Mouse (Mus musculus) megakaryocyte progenitor cell, adult 5-6 weeks (primary cell): Measurements from ENCODE around the gene Washc2. TPM values are rescaled to one million over a fixed set of nuclear protein-coding genes. Genes with fewer than 3 reads are reported as not detected.
"Not testable (repeated sequence)": the region's sequence is repeated elsewhere in the genome, so short reads cannot be mapped to it uniquely, and the experiment has no call there.

Source experiments
- ATAC-seq: replicated peaks from 2 replicates; pipeline ENCODE4 v1.8.0; 2016; ENCODE audit warnings: mild to moderate bottlenecking, moderate TSS enrichment, inconsistent platforms; ENCODE audit not compliant: poor library complexity
- total RNA-seq, 2 experiments: library from RNA; stranded (forward) in 1 of 2; stranded (reverse) in 1 of 2; fragments of 157-497, 149-512 nt in 1 of 2; fragments of 200-1000 nt in 1 of 2; gene quantifications; 2 replicates each; pipeline versions ENCODE4 v1.2.3 to v1.2.4; 2015 to 2017

Washc2 gene
- total RNA-seq (2015) (30.8 and 39.0 TPM in 2 replicates), total RNA-seq (2017) (47.5 and 57.1 TPM in 2 replicates)

DNA sequence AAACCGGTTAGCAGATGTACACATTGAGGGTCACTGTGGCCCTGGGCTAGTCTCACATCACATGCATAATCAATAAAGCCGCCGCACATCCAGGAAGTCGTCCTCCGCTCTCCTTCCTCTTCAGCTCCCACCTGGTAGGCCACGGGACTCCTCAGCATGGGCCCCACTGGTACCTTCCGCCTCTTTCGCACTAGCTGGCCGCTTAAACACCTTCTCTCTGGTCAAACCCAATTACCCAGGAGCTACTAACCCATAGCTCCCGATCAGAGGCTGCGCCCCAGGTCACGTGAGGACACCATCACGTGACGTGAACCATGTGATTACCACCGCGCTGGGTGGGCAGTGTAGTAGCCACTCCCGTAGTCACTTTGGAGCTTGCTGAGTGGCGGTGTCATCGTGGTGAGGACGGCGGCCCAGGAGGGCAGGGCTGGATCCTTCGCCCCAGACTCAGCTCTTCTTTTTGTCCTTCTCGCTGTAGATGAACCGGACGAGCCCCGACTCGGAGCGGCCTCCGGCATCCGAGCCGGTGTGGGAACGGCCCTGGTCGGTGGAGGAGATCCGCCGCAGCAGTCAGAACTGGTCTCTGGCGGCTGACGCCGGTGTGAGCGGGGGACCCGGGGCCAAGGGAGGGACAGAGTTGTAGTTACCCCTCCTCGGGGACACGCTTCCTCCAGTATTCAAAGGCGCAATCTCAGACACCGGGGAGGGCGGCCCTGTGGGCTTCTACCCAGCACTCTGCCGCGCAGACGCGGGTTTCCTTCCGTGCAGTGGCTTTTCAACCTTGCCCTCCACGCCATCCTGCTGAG, at the start of gene Washc2:
TSS of gene Washc2 (plus strand) at position 310 of the 806 bp plus-strand sequence.
- peak; percentile 89 for ATAC-seq

DNA sequence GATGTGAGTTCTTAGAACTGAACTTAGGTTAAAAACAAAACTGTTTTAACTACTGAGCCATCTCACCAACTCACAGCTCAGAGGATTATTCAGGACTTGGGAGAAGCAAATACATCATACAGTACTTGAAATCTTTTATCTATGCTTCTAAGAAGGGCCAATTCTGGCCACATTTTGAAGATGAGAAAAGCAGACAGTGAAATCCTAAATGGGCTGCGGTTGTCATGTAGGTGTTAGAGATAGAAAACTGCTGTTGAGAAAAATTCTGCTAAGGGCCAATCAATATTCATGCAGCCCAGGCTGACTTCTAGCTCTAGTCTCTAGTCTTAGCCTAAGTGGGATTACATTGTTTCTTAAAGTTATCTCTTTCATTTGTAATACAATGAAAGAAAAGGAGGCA, 41.5 kb upstream of the Washc2 start:
- no peak for ATAC-seq

DNA sequence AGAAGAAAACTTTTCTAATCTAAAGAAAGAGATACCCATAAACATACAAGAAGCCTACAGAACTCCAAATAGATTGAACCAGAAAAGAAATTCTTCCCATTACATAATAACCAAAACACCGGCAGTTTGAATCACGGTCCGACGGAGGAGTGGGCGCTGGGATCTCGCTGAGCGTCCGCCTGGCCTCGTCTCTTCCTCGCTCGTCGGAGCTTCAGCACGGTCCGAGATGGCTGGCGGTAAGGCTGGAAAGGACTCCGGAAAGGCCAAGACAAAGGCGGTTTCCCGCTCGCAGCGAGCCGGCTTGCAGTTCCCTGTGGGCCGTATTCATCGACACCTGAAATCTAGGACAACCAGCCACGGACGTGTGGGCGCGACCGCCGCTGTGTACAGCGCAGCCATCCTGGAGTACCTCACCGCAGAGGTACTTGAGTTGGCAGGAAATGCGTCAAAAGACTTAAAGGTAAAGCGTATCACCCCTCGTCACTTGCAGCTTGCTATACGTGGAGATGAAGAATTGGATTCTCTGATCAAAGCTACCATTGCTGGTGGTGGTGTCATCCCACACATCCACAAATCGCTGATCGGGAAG, 34.2 kb upstream of the Washc2 start:
- peak; percentile 92 for ATAC-seq

DNA sequence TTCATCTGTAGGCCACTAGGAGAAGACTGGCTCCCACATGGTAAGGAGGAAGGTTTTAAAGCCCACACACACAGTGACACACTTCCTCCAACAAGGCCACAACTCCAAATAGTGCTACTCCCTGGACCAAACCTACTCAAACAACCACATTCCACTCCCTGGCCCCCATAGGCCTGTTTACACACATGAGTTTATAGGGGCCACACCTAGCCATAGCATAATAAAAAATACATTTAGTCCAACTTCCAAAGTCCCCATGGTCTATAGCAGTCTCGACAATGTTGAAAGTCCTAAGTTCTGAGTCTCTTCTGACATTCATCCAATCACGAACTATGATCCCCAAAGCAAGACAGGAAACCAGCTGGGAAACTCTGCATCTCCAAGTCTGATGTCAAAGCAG, 29.5 kb upstream of the Washc2 start:
- ATAC-seq = no peak

DNA sequence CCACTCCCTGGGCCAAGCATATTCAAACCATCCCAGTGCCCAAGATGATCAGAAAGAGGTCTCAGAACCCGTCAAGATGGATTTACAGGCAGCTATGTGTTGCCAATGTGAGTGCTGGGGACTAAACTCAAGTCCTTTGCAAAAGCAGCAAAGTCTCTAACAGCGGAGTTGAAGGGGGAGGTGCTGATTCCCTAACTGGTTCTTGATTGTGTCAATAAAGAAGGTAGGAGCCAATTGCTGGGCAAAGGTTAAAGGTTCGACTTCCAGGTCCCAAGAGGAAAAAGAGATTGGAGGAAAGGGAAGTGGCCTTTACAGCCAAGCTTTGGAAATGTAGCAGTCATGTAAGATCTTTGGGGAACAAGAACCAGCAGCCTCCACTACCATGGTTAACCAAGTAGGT, 27.1 kb upstream of the Washc2 start:
- ATAC-seq = no peak

DNA sequence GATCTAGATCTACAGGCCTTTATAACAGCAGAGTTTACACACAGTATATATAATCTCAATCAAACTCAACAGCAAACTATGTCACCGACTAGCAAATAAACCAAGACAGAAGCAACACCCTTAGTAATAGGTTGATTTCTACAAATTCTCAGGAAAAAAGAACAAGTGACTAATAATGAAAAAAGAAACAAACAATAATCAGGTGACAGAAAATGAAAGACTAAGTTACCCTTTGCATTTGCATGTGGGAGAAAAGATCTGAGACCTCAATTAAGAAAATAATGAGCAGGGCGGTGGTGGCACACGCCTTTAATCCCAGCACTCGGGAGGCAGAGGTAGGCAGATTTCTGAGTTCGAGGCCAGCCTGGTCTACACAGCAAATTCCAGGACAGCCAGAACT, 24.3 kb upstream of the Washc2 start:
- no peak for ATAC-seq

DNA sequence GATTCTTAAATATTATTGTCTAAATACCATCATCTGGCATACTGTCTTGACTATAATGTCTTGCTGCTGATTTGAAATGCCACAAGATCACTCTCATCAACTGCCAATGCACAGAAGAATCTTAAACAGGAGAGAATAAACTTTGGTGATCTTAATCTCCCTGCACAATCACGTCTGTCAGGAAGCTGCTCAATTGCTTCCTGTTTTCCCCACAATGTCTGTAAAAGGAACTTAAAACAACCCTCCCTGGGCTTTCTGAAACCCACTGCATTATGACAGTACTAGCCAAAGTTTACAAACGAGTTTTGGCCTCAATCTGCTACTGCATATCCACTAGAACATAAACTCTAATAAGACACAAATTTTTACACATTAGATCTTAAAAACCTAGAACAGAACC, 21.4 kb upstream of the Washc2 start:
- ATAC-seq = peak; percentile 58

DNA sequence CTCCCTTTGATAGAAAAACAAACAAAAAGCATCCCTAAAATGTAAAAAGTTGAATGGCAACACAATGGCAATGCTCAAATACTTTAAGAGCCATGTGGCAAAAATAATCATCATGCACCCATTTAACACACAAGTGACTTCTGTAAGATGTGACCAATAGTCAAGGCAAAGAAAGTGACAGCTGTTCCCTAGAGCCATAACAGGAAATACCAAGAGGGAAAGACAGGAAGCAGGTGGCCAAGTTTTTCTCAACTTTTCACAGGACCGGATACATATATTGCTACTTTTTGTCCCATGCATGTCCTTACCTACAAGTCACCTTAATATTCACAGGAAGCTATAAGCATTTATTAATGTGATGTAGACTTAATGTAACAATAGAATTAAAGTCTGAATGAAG, 18.4 kb upstream of the Washc2 start:
- ATAC-seq = no peak

DNA sequence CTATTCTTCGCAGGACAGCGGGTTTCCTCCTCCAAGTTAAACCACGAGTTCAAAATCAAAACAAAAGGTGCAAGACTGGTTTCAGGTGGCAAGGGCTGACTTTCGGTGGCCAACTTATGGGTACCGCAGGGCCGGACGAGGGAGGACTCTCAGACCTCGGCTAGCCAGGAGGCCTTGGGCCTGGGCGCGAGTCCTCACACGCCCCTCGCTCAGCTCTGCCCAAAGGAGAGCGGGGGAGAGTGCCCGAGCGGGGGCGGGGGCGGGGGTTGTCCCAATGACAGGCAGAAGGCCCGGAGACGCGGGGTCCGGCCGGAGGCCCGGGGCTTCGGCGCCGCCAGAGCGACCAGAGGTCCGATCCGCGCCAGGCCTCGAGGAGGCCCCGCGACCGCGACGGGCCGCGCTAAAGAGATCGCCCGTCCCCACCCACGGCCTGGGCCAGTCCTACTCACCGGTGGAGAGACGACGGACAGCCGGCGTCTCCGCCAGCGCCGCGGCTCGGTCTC, 15.0 kb upstream of the Washc2 start:
- ATAC-seq = peak; percentile 7

DNA sequence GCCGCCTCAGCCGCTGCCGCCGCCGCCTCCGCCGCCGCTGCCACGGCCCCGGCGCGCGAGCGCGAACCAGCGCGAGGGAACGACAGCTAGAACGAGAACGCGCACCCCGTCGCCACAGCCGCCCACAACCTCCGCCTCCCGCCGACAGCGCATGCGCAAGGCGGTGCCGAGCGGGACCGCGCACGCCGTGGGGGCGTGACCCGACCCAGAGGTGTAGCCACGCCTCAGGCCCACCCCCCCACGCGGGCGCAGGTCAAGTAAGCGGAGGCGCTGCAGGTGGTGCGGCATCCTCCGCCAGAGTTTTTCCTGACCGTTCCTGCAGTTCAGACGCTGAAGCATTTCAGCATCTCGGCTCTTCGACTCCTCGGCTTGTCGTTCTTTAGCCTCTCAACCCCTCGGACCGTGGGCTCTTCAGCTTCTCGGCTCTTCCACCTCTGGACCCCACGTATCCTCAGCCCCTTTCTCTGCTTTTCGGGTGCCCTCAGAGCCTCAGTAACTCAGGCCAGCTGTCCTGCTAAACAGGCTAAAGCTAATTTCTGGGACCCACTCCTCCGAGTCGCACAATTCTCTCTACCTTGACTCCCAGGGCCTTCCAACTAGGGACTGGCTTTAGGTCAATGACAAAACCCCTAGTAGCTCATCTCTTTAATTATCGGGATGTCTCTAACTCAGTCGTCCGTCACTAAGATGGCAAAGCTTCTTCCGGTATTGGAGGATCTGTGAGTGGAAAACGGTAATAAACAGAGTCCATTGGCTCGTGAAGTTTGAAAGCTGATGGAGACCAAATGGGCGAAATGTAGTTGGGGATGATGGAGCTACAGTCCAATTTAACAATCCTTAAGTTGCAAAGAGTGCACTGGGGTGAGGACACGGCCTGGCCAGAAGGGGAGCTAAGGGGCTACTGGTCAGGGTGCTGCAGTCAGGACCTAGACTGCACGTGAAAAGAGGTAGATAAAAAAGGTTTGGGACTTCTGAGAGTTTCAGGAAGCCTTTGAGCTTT, 14.1 kb upstream of the Washc2 start, which contains the start of gene Tmcc1:
TSS of gene Tmcc1 (minus strand) at position 93 of the 1,000 bp plus-strand sequence.
- ATAC-seq = peak; percentile 90

DNA sequence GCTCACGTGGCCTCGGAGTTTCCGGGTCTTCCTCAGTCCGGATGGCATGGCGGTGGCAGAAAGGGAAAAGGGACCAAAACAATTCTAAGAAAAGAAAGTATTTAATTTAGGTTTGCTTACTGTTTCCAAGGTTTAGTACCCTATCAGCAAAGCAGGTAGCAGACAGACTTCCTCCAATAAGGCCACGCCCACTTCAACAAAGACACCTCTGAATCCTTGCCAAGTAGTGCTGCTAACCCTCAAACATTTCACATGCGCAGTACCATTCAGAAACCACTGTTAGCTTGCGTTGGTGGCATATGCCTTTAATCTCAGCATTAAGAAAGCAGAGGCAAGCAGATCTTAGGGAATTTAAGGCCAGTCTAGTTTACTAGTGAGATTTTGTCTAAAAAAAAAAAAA, 12.0 kb upstream of the Washc2 start:
- no peak for ATAC-seq

DNA sequence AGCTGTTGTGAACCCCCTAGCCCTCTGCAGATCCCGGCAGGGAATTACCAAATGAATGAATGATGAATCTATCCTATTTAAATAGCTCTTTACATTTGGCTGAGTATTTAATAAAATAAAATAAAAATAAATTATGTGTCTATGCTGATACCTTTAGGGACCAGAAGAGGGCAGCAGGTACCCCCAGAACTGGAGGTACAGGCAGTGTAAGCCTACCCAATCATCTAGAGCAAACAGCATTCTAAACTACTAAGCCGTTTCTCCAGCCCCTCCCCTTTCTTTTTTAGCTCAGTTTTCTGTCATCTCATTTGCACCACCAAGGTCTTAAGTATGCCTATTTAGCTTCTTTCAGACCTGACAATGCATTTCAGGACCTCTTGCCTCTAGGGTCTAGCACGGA, 9.7 kb upstream of the Washc2 start:
- peak; percentile 78 for ATAC-seq

DNA sequence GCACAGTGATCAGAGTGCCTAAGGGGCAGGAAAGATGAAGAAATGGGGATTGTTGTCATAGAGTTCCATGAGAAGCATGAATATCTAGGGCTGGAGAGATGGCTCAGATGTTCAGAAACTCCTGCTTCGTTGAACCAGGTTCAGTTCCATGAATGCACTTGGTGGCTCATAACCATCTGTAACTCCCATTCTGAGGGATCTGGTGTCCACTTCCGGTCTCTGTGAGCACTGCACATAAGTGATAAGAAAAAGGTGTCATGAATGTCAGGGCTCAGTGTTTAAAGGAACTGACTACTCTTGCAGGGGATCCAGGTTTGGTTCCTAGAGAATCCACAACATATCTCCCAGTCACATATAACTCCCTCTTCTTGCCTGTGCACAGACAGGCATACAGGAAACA, 8.2 kb upstream of the Washc2 start:
- ATAC-seq = no peak

DNA sequence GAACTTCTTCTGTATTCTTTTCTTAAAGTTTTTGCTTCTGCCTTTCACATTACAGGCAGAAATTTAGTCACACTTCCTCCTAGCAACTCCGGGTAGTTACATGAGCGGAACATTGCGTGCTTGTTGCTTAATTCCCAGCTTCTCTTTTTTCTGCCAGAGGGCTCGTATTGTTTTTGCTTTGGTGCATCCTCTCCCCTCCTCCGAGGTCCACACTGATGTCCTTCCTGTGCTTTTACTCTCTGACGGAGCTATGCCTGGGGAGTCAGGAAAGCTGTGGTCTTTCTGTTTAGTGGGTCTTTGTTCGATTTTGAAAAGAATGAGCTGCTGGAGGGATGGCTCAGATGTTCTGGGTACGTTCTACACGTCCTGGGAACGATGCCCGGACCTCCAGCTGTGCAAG, 19.9 kb downstream of the Washc2 start:
- peak; percentile 81 for ATAC-seq

DNA sequence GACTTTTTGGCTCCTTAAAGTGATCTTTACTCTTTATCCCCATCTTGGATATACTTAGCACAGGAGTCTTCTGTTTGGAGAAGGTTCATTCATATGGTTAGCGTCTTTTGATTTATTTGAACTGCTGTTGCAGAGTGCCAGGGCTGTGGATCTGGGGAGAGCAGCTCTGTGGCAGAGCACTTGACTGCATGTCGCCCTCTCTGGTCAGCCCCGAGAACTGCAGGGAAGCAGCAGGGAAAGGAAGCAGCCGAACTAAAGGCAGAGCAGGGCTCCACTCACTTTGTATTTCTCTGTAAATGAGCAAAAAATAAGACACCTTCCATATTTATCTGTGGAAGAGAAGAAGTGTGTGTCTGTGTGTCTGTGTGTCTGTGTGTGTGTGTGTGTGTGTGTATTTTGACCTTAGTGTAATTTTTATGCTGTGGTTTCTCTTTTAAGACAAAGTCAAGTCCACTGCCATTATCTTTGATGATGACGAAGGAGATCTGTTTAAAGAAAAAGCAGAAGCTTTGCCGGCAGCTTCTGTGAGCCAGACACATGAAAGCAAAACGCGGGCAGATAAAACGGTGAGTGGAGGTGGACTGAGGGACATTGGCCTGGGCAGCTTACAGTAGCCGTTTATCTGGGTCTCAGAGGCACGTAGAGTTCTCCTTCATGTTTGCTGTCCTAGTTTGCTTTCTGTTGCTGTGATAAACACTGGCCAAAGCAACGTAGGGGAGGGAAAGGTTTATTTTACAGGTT, 21.1 kb downstream of the Washc2 start:
- peak; percentile 97 for ATAC-seq

DNA sequence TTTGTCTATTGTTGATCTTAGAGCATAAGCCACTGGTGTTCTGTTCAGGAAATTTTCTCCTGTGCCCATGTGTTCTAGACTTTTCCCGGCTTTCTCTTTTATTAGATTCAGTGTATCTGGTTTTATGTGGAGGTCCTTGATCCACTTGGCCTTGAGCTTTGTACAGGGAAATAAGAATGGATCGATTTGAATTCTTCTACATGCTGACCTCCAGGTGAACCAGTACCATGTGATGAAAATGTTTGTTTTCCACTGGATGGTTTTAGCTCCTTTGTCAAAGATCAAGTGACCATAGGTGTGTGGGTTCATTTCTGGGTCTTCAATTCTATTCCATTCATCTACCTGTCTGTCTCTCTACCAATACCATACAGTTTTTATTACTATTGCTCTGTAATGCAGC, 27.0 kb downstream of the Washc2 start:
- not testable (repeated sequence) for ATAC-seq

DNA sequence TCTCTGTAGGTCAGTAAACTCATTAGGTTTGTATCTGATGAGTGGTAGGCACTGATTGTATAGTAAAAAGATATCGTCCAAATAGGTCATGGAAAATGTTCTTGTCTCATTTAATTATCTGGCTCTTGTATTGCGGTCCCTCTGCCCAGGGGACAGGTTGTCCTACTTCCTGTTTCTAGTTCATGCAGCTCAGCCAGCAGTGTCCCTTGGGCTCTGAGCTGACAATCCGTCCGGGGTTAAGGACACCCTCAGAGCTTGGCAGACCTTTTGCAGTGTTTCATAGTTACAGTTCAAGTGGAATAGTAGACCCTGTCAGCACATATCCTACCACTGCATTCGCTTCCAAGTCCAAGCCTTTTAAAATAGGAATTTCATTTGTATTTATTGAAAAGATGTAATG, 27.5 kb downstream of the Washc2 start:
- no peak for ATAC-seq

DNA sequence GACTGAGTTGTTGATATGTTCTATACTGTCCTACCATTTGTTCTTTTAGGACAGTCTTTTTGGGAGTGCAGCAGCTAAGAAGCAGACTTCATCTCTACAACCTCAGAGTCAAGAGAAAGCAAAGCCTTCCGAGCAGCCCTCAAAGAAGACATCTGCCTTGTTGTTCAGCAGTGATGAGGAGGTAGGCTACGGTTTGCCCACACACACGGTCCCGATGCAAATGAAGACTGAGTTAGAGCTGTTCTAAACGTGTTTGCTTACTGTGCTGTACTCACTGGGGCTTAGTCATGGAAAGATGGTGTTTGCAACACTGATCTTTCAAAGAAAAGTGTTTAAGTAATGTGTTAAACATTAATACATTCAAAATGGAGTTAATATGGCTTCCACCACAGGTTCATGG, 30.2 kb downstream of the Washc2 start:
- ATAC-seq = no peak

DNA sequence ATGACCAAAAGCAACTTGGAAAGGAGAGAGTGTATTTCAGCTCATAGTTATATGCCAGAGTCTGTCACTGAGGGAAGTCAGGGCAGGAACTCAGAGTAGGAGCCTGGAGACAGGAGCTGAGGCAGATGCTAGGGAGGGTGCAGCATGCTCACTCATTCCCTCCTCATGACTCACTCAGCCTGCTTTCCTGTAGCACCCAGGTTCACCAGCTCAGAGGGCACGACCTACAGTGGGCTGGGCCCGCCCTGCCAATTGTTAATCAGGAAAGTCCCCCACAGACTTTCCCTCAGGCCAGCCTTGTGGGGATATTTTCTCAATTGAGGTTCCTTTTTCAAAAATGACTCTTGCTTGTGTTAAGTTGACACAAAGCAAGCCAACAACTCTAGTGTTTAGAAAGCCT, 32.5 kb downstream of the Washc2 start:
- ATAC-seq = no peak

DNA sequence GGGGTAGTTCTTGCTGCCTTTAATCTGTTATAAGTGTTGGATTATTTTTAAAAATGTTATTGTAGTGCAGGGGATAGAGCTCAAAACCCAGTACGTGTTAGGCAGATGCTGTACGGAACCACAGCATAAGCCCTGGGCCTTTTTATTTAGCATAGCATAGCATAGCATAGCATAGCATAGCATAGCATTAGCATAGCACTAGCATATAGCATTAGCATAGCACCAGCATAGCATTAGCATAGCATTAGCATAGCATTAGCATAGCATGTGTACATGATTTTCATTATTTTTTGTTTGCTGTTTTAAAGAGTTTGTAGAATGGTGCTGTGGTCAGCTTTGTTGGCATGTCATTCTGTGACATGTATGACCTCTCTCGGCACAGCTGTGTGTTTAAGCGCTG, 51.8 kb downstream of the Washc2 start:
- ATAC-seq = no peak
